Mouse (Mus musculus) forebrain, embryonic 15.5 days (tissue): ENCODE measurements around the gene Arl6ip4. TPM values are rescaled to one million over a fixed set of nuclear protein-coding genes. Genes with fewer than 3 reads are reported as not detected.

Source experiments
- ATAC-seq: fragments of 200-750 bp; cut with Nextera tagmentation; replicated peaks from 2 replicates; pipeline ENCODE4 v1.8.0; 2017; ENCODE audit warnings: mild to moderate bottlenecking, moderate TSS enrichment, moderate library complexity
- H3K27ac ChIP-seq: fragments of 300-500 bp; sonication (generic); replicated peaks from 2 replicates; pipeline ENCODE4 v1.5.1; 2015; ENCODE audit warnings: mild to moderate bottlenecking, inconsistent platforms
- H3K27me3 ChIP-seq: fragments of 300-500 bp; sonication (generic); 2 replicates; pipeline ENCODE4 v1.6.1; 2015; ENCODE audit warnings: inconsistent platforms
- H3K36me3 ChIP-seq: fragments of 300-500 bp; sonication (generic); 2 replicates; pipeline ENCODE4 v1.6.1; 2015; ENCODE audit warnings: mild to moderate bottlenecking, inconsistent platforms
- H3K4me1 ChIP-seq: fragments of 300-500 bp; sonication (generic); 2 replicates; pipeline ENCODE4 v1.6.1; 2015; ENCODE audit warnings: inconsistent platforms
- H3K4me2 ChIP-seq: fragments of 300-500 bp; sonication (generic); replicated peaks from 2 replicates; pipeline ENCODE4 v1.6.1; 2015; ENCODE audit warnings: mild to moderate bottlenecking, inconsistent platforms
- H3K4me3 ChIP-seq: fragments of 300-500 bp; sonication (generic); 2 replicates; pipeline ENCODE4 v1.5.1; 2015; ENCODE audit warnings: mild to moderate bottlenecking, inconsistent platforms
- H3K9ac ChIP-seq: fragments of 300-500 bp; sonication (generic); replicated peaks from 2 replicates; pipeline ENCODE4 v1.6.1; 2015; ENCODE audit warnings: mild to moderate bottlenecking, inconsistent platforms
- H3K9me3 ChIP-seq: fragments of 300-500 bp; sonication (generic); 2 replicates; pipeline ENCODE4 v1.6.1; 2016; ENCODE audit warnings: inconsistent platforms
- WGBS: fragments of 180-500 bp; shearing (Covaris S2); methylation state at CpG from one replicate; pipeline ENCODE4 v1.1.7; 2015; ENCODE audit warnings: mixed read lengths; 5-methylcytosine and 5-hydroxymethylcytosine counted together
- polyA plus RNA-seq: library from polyadenylated mRNA; unstranded; fragments of >200 nt; fragmentation: Nextera tagmentation; extraction: Ambion mirVana; gene quantifications from 2 replicates; pipeline ENCODE4 v1.2.1, GENCODE M21; 2015

The Arl6ip4 gene
- polyA plus RNA-seq, 1 experiment from 2014 or later: 72.7 TPM

- Histone ChIP-seq H3K4me1 (peaks cover 22% of the 10 kb centered on the region), H3K9ac (peak within 1 kb of the TSS; percentile 25), H3K27ac (no peak within 1 kb of the TSS), H3K27me3 (peaks cover 4% of the 10 kb centered on the region; the same call in 1 of the 2 replicates), H3K9me3 (no peaks in the 10 kb centered on the region), H3K4me3 (peak within 1 kb of the TSS; percentile 43), H3K4me2 (peak within 1 kb of the TSS; percentile 51), H3K36me3 (no peaks in the 10 kb centered on the region)
- 1% methylated on average over 42 of the region's 42 CpGs for WGBS
- peak; percentile 68 for ATAC-seq
Observed at GRCm38 (mm10) chr5:124095596-124096232, 20.2 kb upstream of the Arl6ip4 start, which contains the start of gene Abcb9. Abcb9 (minus strand) TSS chr5:124095798.

GRCm38 (mm10) chr5:124098923-124099322 is 17.0 kb upstream of the Arl6ip4 start:
- H3K27me3 ChIP-seq: peaks cover 4% of the 10 kb centered on the region; the same call in 1 of the 2 replicates
- peaks cover 12% of the 10 kb centered on the region for H3K4me1 ChIP-seq
- no peak overlapping the region for H3K27ac ChIP-seq
- H3K4me3 ChIP-seq: no peak overlapping the region
- no peak overlapping the region for H3K4me2 ChIP-seq
- 72% methylated on average over 2 of the region's 2 CpGs for WGBS
- no peaks in the 10 kb centered on the region for H3K36me3 ChIP-seq
- H3K9ac ChIP-seq: no peak overlapping the region
- no peaks in the 10 kb centered on the region for H3K9me3 ChIP-seq
- no peak for ATAC-seq

GRCm38 (mm10) chr5:124100128-124101044 is 15.5 kb upstream of the Arl6ip4 start:
- no peaks in the 10 kb centered on the region for H3K9me3 ChIP-seq
- no peak overlapping the region for H3K9ac ChIP-seq
- WGBS: 91% methylated on average over 11 of the region's 11 CpGs
- ATAC-seq: no peak
- H3K27me3 ChIP-seq: no peaks in the 10 kb centered on the region
- peaks cover 6% of the 10 kb centered on the region for H3K4me1 ChIP-seq
- no peak overlapping the region for H3K4me3 ChIP-seq
- H3K4me2 ChIP-seq: no peak overlapping the region
- H3K36me3 ChIP-seq: no peaks in the 10 kb centered on the region
- H3K27ac ChIP-seq: no peak overlapping the region

- Histone ChIP-seq H3K36me3 (no peaks in the 10 kb centered on the region), H3K27ac (no peak overlapping the region), H3K9me3 (no peaks in the 10 kb centered on the region), H3K4me1 (no peaks in the 10 kb centered on the region), H3K27me3 (no peaks in the 10 kb centered on the region), H3K4me3 (no peak overlapping the region), H3K4me2 (no peak overlapping the region), H3K9ac (no peak overlapping the region)
- 83% methylated on average over 6 of the region's 6 CpGs for WGBS
- ATAC-seq: no peak
Observed at GRCm38 (mm10) chr5:124102326-124102725, 13.6 kb upstream of the Arl6ip4 start.

GRCm38 (mm10) chr5:124103020-124103419 is 12.9 kb upstream of the Arl6ip4 start:
- no peaks in the 10 kb centered on the region for H3K4me1 ChIP-seq
- H3K4me3 ChIP-seq: no peak overlapping the region
- H3K4me2 ChIP-seq: no peak overlapping the region
- no peaks in the 10 kb centered on the region for H3K36me3 ChIP-seq
- H3K9ac ChIP-seq: no peak overlapping the region
- H3K27ac ChIP-seq: no peak overlapping the region
- H3K27me3 ChIP-seq: no peaks in the 10 kb centered on the region
- no peak for ATAC-seq
- H3K9me3 ChIP-seq: no peaks in the 10 kb centered on the region
- whole genome bisulfite sequencing: 88% methylated on average over 3 of the region's 3 CpGs

GRCm38 (mm10) chr5:124103552-124103951 is 12.3 kb upstream of the Arl6ip4 start:
- ATAC-seq: no peak
- H3K36me3 ChIP-seq: no peaks in the 10 kb centered on the region
- H3K9me3 ChIP-seq: no peaks in the 10 kb centered on the region
- H3K9ac ChIP-seq: no peak overlapping the region
- H3K4me3 ChIP-seq: no peak overlapping the region
- H3K27ac ChIP-seq: no peak overlapping the region
- no peaks in the 10 kb centered on the region for H3K27me3 ChIP-seq
- no peaks in the 10 kb centered on the region for H3K4me1 ChIP-seq
- 94% methylated on average over 9 of the region's 9 CpGs for WGBS
- H3K4me2 ChIP-seq: no peak overlapping the region

- H3K9me3 ChIP-seq: no peaks in the 10 kb centered on the region
- H3K4me2 ChIP-seq: peak overlapping the region; percentile 82
- H3K27ac ChIP-seq: peak overlapping the region; percentile 95
- no peaks in the 10 kb centered on the region for H3K27me3 ChIP-seq
- H3K36me3 ChIP-seq: no peaks in the 10 kb centered on the region
- ATAC-seq: peak; percentile 26
- WGBS: 21% methylated on average over 17 of the region's 17 CpGs
- peak overlapping the region; percentile 91 for H3K4me3 ChIP-seq
- peaks cover 25% of the 10 kb centered on the region for H3K4me1 ChIP-seq
- peak overlapping the region; percentile 51 for H3K9ac ChIP-seq
Observed at GRCm38 (mm10) chr5:124111077-124111741, 4.7 kb upstream of the Arl6ip4 start.

- ATAC-seq: peak; percentile 97
- H3K4me1 ChIP-seq: peaks cover 30% of the 10 kb centered on the region
- no peaks in the 10 kb centered on the region for H3K27me3 ChIP-seq
- H3K4me3 ChIP-seq: peak within 1 kb of the TSS; percentile 91
- peak within 1 kb of the TSS; percentile 95 for H3K27ac ChIP-seq
- WGBS: 2% methylated on average over 66 of the region's 66 CpGs
- peak within 1 kb of the TSS; percentile 82 for H3K4me2 ChIP-seq
- peak within 1 kb of the TSS; percentile 75 for H3K9ac ChIP-seq
- no peaks in the 10 kb centered on the region for H3K36me3 ChIP-seq
- H3K9me3 ChIP-seq: no peaks in the 10 kb centered on the region
Observed at GRCm38 (mm10) chr5:124111742-124112497, 4.0 kb upstream of the Arl6ip4 start, which contains the start of gene Ogfod2. Ogfod2 (plus strand) TSS chr5:124112297.

GRCm38 (mm10) chr5:124112531-124112930 is 3.4 kb upstream of the Arl6ip4 start:
- Histone ChIP-seq H3K9ac (peak overlapping the region; percentile 75), H3K4me2 (peak overlapping the region; percentile 82), H3K36me3 (no peaks in the 10 kb centered on the region), H3K27ac (peak overlapping the region; percentile 95), H3K4me1 (peaks cover 37% of the 10 kb centered on the region), H3K4me3 (peak overlapping the region; percentile 91), H3K27me3 (no peaks in the 10 kb centered on the region), H3K9me3 (no peaks in the 10 kb centered on the region)
- no peak for ATAC-seq
- under 1% methylated on average over 18 of the region's 18 CpGs for WGBS

GRCm38 (mm10) chr5:124113030-124113429 is 2.9 kb upstream of the Arl6ip4 start:
- Histone ChIP-seq H3K4me1 (peaks cover 41% of the 10 kb centered on the region), H3K9ac (peak overlapping the region; percentile 75)
- 13% methylated on average over 14 of the region's 14 CpGs for WGBS

GRCm38 (mm10) chr5:124114276-124115025 is 1.4 kb upstream of the Arl6ip4 start:
- H3K4me3 ChIP-seq: no peak overlapping the region
- no peak overlapping the region for H3K27ac ChIP-seq
- H3K4me2 ChIP-seq: no peak overlapping the region
- WGBS: 92% methylated on average over 24 of the region's 24 CpGs
- peaks cover 15% of the 10 kb centered on the region for H3K36me3 ChIP-seq
- peaks cover 41% of the 10 kb centered on the region for H3K4me1 ChIP-seq
- H3K9me3 ChIP-seq: no peaks in the 10 kb centered on the region
- no peaks in the 10 kb centered on the region for H3K27me3 ChIP-seq
- ATAC-seq: no peak
- H3K9ac ChIP-seq: no peak overlapping the region

More at GRCm38 (mm10) chr5:124113030-124113429, 2.9 kb upstream of the Arl6ip4 start:
- peaks cover 4% of the 10 kb centered on the region; the same call in 1 of the 2 replicates for H3K36me3 ChIP-seq
- no peaks in the 10 kb centered on the region for H3K27me3 ChIP-seq
- no peaks in the 10 kb centered on the region for H3K9me3 ChIP-seq
- ATAC-seq: no peak
- peak overlapping the region; percentile 82 for H3K4me2 ChIP-seq
- H3K4me3 ChIP-seq: peak overlapping the region; percentile 91
- peak overlapping the region; percentile 95 for H3K27ac ChIP-seq
